Mouse (Mus musculus) heart, adult 8-10 months (tissue): ENCODE results near the gene Olig1. TPM values are rescaled to one million over a fixed set of nuclear protein-coding genes. Genes with fewer than 3 reads are reported as not detected.

Source experiments
- DNase-seq: peaks from one replicate; pipeline ENCODE4 v3.0.0; 2022; ENCODE audit warnings: low spot score
- total RNA-seq, 4 experiments: library from RNA; stranded (reverse); gene quantifications; 2 replicates each; pipeline ENCODE4 v1.2.4; 2022

Olig1 gene
- total RNA-seq = not detected

GRCm38 (mm10) chr16:91269468-91270211, at the start of gene Olig1:
Gene Olig1, plus strand, starts transcription at chr16:91269772.
- DNase-seq = peak; percentile 38

- DNase-seq = no peak
Measured at GRCm38 (mm10) chr16:91222171-91222642, 47.4 kb upstream of the Olig1 start.

GRCm38 (mm10) chr16:91222643-91223271, 46.8 kb upstream of the Olig1 start:
- no peak for DNase-seq

- no peak for DNase-seq
Measured at GRCm38 (mm10) chr16:91223327-91224067, 46.1 kb upstream of the Olig1 start.

GRCm38 (mm10) chr16:91224068-91224402, 45.5 kb upstream of the Olig1 start:
- DNase-seq = no peak

GRCm38 (mm10) chr16:91224481-91225232, 44.9 kb upstream of the Olig1 start:
- no peak for DNase-seq

- no peak for DNase-seq
Measured at GRCm38 (mm10) chr16:91225233-91226037, 44.1 kb upstream of the Olig1 start, which contains the start of gene Olig2. Gene Olig2, plus strand, starts transcription at chr16:91225457.

GRCm38 (mm10) chr16:91226038-91226882, 43.3 kb upstream of the Olig1 start:
- DNase-seq = no peak

- DNase-seq = no peak
Measured at GRCm38 (mm10) chr16:91226883-91227759, 42.5 kb upstream of the Olig1 start.

- DNase-seq = no peak
Measured at GRCm38 (mm10) chr16:91227760-91228043, 41.9 kb upstream of the Olig1 start.

- DNase-seq = no peak
Measured at GRCm38 (mm10) chr16:91228238-91229071, 41.1 kb upstream of the Olig1 start.

- no peak for DNase-seq
Measured at GRCm38 (mm10) chr16:91229072-91229348, 40.6 kb upstream of the Olig1 start.

- DNase-seq = no peak
Measured at GRCm38 (mm10) chr16:91229643-91230042, 39.9 kb upstream of the Olig1 start.

GRCm38 (mm10) chr16:91231781-91232469, 37.6 kb upstream of the Olig1 start:
- no peak for DNase-seq

GRCm38 (mm10) chr16:91232470-91233240, 36.9 kb upstream of the Olig1 start:
- no peak for DNase-seq

- no peak for DNase-seq
Measured at GRCm38 (mm10) chr16:91233241-91233944, 36.2 kb upstream of the Olig1 start.
